Mouse (Mus musculus) left cerebral cortex, postnatal 25 days (tissue): ENCODE results near the gene Nup133. TPM values are rescaled to one million over a fixed set of nuclear protein-coding genes. Genes with fewer than 3 reads are reported as not detected.
A peak's percentile ranks its signal among the peaks of the same experiment; 100 is the strongest.

Experiments
- DNase-seq, 2 experiments: peaks; one replicate each; pipeline ENCODE4 v3.0.0; 2022; ENCODE audit warnings: low spot score in 2 of 2, mixed read lengths in 1 of 2
- intact Hi-C: fragments of 180-260 bp; cut with DNase I; formaldehyde crosslinking; loops from one replicate; pipeline ENCODE4 v1.15.1; 2025
- total RNA-seq, 2 experiments: library from RNA; stranded (reverse); gene quantifications; 2 replicates each; pipeline ENCODE4 v1.2.3; 2021

Gene Nup133
- total RNA-seq, 2 experiments from 2014 or later, result 20.8 to 24.1 TPM

DNA sequence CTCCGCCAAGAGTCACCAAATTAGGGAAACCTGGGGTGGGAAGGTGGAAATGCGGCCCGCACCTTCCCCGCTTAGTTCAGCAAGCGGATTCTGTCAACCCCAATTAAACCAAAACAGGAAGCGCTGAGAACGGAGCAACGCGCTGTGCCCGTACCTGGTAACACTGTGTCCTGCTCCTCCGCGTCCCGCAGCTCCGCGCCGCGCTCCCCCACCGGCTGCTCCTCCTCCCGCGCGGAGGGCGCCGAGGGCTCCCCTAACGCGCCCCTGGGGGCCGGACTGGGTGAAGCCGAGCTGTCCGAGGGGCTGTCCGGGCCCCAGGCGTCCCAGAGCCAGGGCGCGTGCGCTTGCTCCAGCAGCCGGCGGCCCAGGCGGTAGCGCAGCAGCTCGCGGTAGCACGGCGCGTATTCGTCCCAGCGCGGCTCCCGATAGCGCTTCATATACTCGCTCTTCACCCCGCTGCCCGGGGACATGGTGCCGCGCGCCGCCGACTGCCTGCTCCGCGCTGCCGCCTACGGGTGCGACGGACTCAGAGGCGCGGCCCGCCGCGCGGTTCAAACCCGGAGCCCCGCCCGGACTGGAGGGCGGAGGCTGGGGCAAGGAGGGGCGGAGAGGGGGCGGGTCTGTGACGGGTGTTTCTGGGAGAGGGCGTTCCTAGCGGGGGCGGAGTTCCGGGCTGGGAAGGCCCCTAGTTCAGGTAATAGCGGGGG, 90.0 kb downstream of the Nup133 start:
- intact Hi-C loops, result loop anchor here (1.0 kb wide), 2 partner anchors 18 to 26 kb away; no protein-coding TSS in a partner anchor
- peak; percentile 91 to 94 for DNase-seq

DNA sequence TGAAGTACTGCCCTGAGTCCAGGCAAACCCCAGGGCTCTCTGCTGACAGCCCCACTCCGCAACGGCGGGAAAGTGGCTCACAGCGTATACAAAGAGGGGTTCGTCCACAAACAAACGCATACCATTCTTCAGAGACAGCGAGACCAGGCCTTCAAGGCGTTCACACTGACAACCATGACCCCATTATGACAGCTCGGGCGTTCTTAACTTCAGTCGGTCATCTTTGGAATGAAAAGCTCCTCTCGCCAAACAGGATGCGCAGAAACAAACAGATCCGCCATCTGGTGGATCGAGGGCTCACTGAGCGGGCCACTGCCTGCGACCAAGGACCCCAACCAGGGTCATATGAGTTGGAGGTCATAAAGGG, 90.5 kb downstream of the Nup133 start:
- no peak for DNase-seq
- intact Hi-C loops, result no loop called here

DNA sequence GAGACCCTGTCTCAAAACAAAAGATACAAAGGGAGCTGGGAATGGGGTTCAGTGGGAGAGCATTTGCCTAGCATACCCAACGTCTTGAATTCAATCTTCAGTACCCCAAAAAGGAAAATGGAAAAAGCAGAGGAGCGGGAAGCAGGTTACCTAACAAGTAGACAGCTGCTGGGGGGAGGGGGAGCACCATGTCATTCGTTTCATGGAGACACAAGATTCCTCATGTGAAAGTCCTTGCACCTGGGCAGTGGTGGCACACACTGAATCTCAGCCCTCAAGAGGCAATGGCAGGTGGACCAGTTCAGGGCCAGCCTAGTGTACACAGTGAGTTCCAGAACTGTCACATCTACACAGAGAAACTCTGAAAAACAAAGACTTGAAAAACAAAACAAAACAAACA, 91.7 kb downstream of the Nup133 start:
- intact Hi-C loops, result no loop called here
- DNase-seq, result peak in 1 of 2 experiments; percentile 64

DNA sequence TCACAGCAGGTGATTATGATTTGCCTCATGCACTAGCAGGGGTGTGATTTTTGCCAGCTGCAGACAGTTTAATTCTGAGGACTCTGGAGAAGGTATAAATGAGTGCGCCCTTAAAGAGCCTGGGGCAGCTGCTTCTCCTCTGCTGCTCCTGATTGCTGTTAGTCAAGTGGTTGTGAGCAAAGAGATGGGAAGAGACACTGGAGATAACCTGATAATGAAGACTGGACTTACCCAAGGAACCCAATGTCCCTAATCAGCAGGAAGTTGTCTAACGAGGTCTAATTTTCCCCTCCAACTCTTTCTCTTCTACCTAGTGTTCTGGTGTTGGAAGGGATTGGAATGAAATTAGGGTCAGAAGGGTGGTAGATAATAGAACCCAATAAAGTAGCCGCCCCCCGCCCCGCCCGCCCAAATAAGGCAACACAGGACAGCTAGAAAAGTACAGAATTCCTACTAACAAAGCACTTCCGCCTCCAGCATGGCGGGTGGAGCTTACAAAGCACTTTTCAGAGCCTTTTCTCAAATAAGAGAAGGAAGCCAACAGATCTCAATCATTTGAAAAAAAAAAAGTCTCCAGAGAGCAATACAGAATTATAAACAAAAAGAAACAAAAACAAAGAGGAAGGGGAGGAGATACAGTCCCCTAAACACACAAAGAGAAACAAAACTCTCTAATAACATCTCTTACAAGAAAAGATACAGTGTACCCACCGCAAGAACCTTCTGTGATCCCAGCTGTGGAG, 94.2 kb downstream of the Nup133 start:
- intact Hi-C loops, result no loop called here
- no peak for DNase-seq

DNA sequence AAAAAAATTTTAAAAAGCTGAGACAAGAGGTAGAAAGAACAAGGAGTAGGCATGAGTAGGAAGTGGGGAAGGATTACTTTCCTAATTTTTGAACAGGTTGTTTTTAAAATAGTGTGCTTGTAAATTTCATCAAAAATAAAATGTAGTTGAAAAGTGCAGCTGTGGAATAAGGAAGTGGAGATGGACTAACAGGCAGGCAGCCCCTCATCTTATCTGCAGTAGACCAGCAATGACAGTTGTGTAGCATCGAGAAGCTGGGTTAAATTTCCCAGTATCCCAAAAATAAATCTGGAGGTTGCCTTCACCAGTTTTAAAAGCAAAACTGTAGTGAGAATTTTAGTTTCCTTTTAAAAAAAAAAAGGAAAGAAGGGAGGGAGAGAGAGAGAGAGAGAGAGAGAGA, 94.8 kb downstream of the Nup133 start:
- DNase-seq, result no peak
- intact Hi-C loops, result no loop called here

DNA sequence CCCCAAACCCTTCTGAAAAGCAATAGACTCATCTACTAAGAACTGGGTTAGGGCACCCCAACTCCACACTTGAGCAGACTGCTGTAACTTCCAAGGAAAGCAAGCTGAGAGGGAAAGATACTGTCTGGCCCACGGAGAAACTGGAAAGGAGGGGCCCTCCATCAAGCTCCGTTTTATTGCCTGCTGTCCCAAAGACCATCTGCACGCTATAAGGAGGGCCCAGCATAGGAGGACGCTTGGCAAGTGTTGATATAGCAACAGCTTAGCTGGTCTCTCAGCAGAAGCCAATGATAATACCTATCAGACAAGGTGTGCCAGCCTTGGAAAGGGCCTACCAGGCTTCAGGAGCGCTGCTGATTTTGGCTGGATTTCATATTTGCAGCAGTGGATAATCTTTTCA, 97.5 kb downstream of the Nup133 start:
- no peak for DNase-seq
- intact Hi-C loops, result no loop called here

DNA sequence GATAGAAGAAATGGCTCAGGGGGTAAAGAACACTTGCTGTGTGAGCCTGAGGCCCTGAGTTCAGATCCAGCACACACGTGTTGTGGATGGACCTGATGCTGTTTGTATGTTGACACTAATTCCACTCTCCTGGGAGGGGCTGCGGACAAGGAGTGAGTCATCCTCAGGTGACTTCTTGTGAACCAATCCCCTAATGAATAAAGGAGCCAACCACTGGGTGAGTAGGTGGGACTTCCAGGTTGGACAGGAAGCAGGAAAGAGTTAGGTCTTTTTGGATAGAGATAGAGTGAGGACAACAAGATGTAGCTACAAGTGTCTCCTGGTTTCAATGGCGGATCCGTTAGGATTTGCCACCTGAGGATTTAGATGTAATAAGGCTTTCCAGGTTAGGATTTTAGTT, 99.7 kb downstream of the Nup133 start:
- DNase-seq, result no peak
- intact Hi-C loops, result no loop called here

DNA sequence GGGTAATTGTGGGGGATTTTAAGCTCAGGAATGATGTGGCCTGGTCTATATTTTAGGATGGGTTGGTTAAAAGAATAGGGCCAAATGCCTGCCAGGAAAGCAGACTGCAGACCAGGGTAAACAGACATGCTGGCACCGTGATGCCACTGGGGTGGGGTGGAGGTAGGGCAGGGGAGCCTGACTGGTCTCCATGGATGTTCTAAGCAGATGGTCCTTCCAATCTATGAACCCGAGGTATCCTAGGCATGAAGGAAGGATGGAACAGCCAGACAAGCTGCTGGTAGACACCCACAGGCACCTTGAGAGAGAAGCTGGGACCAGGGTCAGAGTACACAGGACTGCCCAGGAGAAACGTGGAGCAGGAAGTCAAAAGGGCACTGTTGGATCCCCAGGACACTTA, 101.5 kb downstream of the Nup133 start:
- intact Hi-C loops, result no loop called here
- no peak for DNase-seq

Other genes starting within 250 kb of the Nup133 start
- 10 to 100 TPM; 45.0 to 47.0 TPM for gene Rab4a, start 143.3 kb downstream of the Nup133 start, total RNA-seq
- gene Ccsap, start 89.1 kb downstream of the Nup133 start, total RNA-seq, result 10 to 100 TPM; 67.4 to 72.8 TPM
- gene Acta1, start 54.5 kb downstream of the Nup133 start, total RNA-seq, result 10 to 100 TPM; 12.1 to 13.9 TPM
- gene Abcb10, start 33.9 kb upstream of the Nup133 start, total RNA-seq, result 10 to 100 TPM; 14.3 to 16.5 TPM
- gene Taf5l, start 72.1 kb upstream of the Nup133 start, total RNA-seq, result 10 to 100 TPM; 21.2 to 21.8 TPM
- 10 to 100 TPM; 13.2 to 13.8 TPM for gene Urb2, start 72.2 kb upstream of the Nup133 start, total RNA-seq